Mouse (Mus musculus): Measurements from ENCODE around the gene Cnot3. TPM values are rescaled to one million over a fixed set of nuclear protein-coding genes. Genes with fewer than 3 reads are reported as not detected.
"Not testable (repeated sequence)": the region's sequence is repeated elsewhere in the genome, so short reads cannot be mapped to it uniquely, and the experiment has no call there.

Gene Cnot3
- polyA plus RNA-seq, 1 experiment from 2014 or later = 39.2 TPM

- Histone ChIP-seq H3K36me3 (replicated peaks; ENCODE audit: control insufficient read depth, insufficient read depth) (peaks cover 57% of the 10 kb centered on the region), H3K27ac (peak overlapping the region; percentile 93), H3K9me3 (ENCODE audit: control insufficient read depth, low read length) (no peaks in the 10 kb centered on the region), H3K4me2 (replicated peaks) (peak overlapping the region; percentile 98), H3K9ac (peak overlapping the region; percentile 78), H3K4me1 (replicated peaks; ENCODE audit: control insufficient read depth, insufficient read depth, low read length) (peaks cover 30% of the 10 kb centered on the region), H3K4me3 (replicated peaks; ENCODE audit: low read length) (peak overlapping the region; percentile 74), H3K27me3 (ENCODE audit: control insufficient read depth, insufficient read depth, low read length) (no peaks in the 10 kb centered on the region)
- peak; percentile 41 for ATAC-seq (ENCODE audit: low FRiP score)
- 1% methylated on average over 20 of the region's 20 CpGs for WGBS
- no peak for DNase-seq (ENCODE audit: low spot score)
Measured at GRCm38 (mm10) chr7:3704475-3704874, 59.4 kb downstream of the Cnot3 start.

- not testable (repeated sequence) for H3K27ac ChIP-seq
Measured at GRCm38 (mm10) chr7:3705461-3705860, 60.4 kb downstream of the Cnot3 start.

GRCm38 (mm10) chr7:3705911-3706310, 60.8 kb downstream of the Cnot3 start:
- DNase-seq (ENCODE audit: low spot score) (no peak), ATAC-seq (ENCODE audit: low FRiP score) (no peak)
- Histone ChIP-seq H3K27ac (no peak overlapping the region), H3K9ac (peak overlapping the region; percentile 78), H3K4me3 (replicated peaks; ENCODE audit: low read length) (peak overlapping the region; percentile 74), H3K9me3 (ENCODE audit: control insufficient read depth, low read length) (no peaks in the 10 kb centered on the region), H3K36me3 (replicated peaks; ENCODE audit: control insufficient read depth, insufficient read depth) (peaks cover 45% of the 10 kb centered on the region), H3K4me1 (replicated peaks; ENCODE audit: control insufficient read depth, insufficient read depth, low read length) (peaks cover 30% of the 10 kb centered on the region), H3K4me2 (replicated peaks) (peak overlapping the region; percentile 98), H3K27me3 (ENCODE audit: control insufficient read depth, insufficient read depth, low read length) (no peaks in the 10 kb centered on the region)
- 45% methylated on average over 6 of the region's 6 CpGs for WGBS

More at GRCm38 (mm10) chr7:3705461-3705860, 60.4 kb downstream of the Cnot3 start:
- WGBS = 1% methylated on average over 6 of the region's 7 CpGs
- ATAC-seq (ENCODE audit: low FRiP score); DNase-seq (ENCODE audit: low spot score); H3K9me3 ChIP-seq (ENCODE audit: control insufficient read depth, low read length); H3K27me3 ChIP-seq (ENCODE audit: control insufficient read depth, insufficient read depth, low read length): not testable (repeated sequence)
- peak overlapping the region; percentile 98 for H3K4me2 ChIP-seq (replicated peaks)
- H3K4me3 ChIP-seq (replicated peaks; ENCODE audit: low read length) = peak overlapping the region; percentile 74
- peaks cover 49% of the 10 kb centered on the region for H3K36me3 ChIP-seq (replicated peaks; ENCODE audit: control insufficient read depth, insufficient read depth)
- H3K4me1 ChIP-seq (replicated peaks; ENCODE audit: control insufficient read depth, insufficient read depth, low read length) = peaks cover 30% of the 10 kb centered on the region
- H3K9ac ChIP-seq = peak overlapping the region; percentile 78

- H3K9me3 ChIP-seq (ENCODE audit: control insufficient read depth, low read length) = no peaks in the 10 kb centered on the region
- peaks cover 30% of the 10 kb centered on the region for H3K4me1 ChIP-seq (replicated peaks; ENCODE audit: control insufficient read depth, insufficient read depth, low read length)
- peaks cover 40% of the 10 kb centered on the region for H3K36me3 ChIP-seq (replicated peaks; ENCODE audit: control insufficient read depth, insufficient read depth)
- H3K27me3 ChIP-seq (ENCODE audit: control insufficient read depth, insufficient read depth, low read length) = no peaks in the 10 kb centered on the region
- ATAC-seq (ENCODE audit: low FRiP score) (no peak), DNase-seq (ENCODE audit: low spot score) (no peak)
- WGBS = 55% methylated on average over 11 of the region's 11 CpGs
- H3K27ac ChIP-seq = no peak overlapping the region
- peak overlapping the region; percentile 78 for H3K9ac ChIP-seq
- peak overlapping the region; percentile 98 for H3K4me2 ChIP-seq (replicated peaks)
- H3K4me3 ChIP-seq (replicated peaks; ENCODE audit: low read length) = peak overlapping the region; percentile 74
Measured at GRCm38 (mm10) chr7:3706343-3706934, 61.4 kb downstream of the Cnot3 start.

- no peak overlapping the region for H3K27ac ChIP-seq
- peak overlapping the region; percentile 44 for H3K9ac ChIP-seq
- peaks cover 30% of the 10 kb centered on the region for H3K4me1 ChIP-seq (replicated peaks; ENCODE audit: control insufficient read depth, insufficient read depth, low read length)
- DNase-seq (ENCODE audit: low spot score) (no peak), ATAC-seq (ENCODE audit: low FRiP score) (no peak)
- H3K27me3 ChIP-seq (ENCODE audit: control insufficient read depth, insufficient read depth, low read length) = no peaks in the 10 kb centered on the region
- peaks cover 39% of the 10 kb centered on the region for H3K36me3 ChIP-seq (replicated peaks; ENCODE audit: control insufficient read depth, insufficient read depth)
- no peak overlapping the region for H3K4me3 ChIP-seq (replicated peaks; ENCODE audit: low read length)
- H3K4me2 ChIP-seq (replicated peaks) = peak overlapping the region; percentile 98; the same call in 1 of the 2 replicates
- H3K9me3 ChIP-seq (ENCODE audit: control insufficient read depth, low read length) = no peaks in the 10 kb centered on the region
- 70% methylated on average over 4 of the region's 4 CpGs for WGBS
Measured at GRCm38 (mm10) chr7:3707027-3707426, 62.0 kb downstream of the Cnot3 start.

GRCm38 (mm10) chr7:3707568-3708413, 62.7 kb downstream of the Cnot3 start:
- Histone ChIP-seq H3K36me3 (replicated peaks; ENCODE audit: control insufficient read depth, insufficient read depth) (peaks cover 39% of the 10 kb centered on the region), H3K4me2 (replicated peaks) (no peak overlapping the region), H3K9ac (no peak overlapping the region), H3K27ac (no peak overlapping the region), H3K9me3 (ENCODE audit: control insufficient read depth, low read length) (no peaks in the 10 kb centered on the region), H3K4me3 (replicated peaks; ENCODE audit: low read length) (no peak overlapping the region), H3K27me3 (ENCODE audit: control insufficient read depth, insufficient read depth, low read length) (no peaks in the 10 kb centered on the region), H3K4me1 (replicated peaks; ENCODE audit: control insufficient read depth, insufficient read depth, low read length) (peaks cover 30% of the 10 kb centered on the region)
- 28% methylated on average over 7 of the region's 7 CpGs for WGBS
- ATAC-seq (ENCODE audit: low FRiP score) = no peak
- DNase-seq (ENCODE audit: low spot score) = no peak

GRCm38 (mm10) chr7:3708447-3708980, 63.4 kb downstream of the Cnot3 start:
- not testable (repeated sequence) for H3K27ac ChIP-seq; ATAC-seq (ENCODE audit: low FRiP score); H3K9me3 ChIP-seq (ENCODE audit: control insufficient read depth, low read length); H3K27me3 ChIP-seq (ENCODE audit: control insufficient read depth, insufficient read depth, low read length); DNase-seq (ENCODE audit: low spot score); H3K4me3 ChIP-seq (replicated peaks; ENCODE audit: low read length); H3K9ac ChIP-seq; H3K4me2 ChIP-seq (replicated peaks)
- peaks cover 39% of the 10 kb centered on the region for H3K36me3 ChIP-seq (replicated peaks; ENCODE audit: control insufficient read depth, insufficient read depth)
- peaks cover 24% of the 10 kb centered on the region for H3K4me1 ChIP-seq (replicated peaks; ENCODE audit: control insufficient read depth, insufficient read depth, low read length)
- 39% methylated on average over 5 of the region's 5 CpGs for WGBS

GRCm38 (mm10) chr7:3709000-3709399, 63.9 kb downstream of the Cnot3 start:
- Histone ChIP-seq H3K9me3 (ENCODE audit: control insufficient read depth, low read length) (no peaks in the 10 kb centered on the region), H3K4me2 (replicated peaks) (no peak overlapping the region), H3K27me3 (ENCODE audit: control insufficient read depth, insufficient read depth, low read length) (no peaks in the 10 kb centered on the region), H3K27ac (no peak overlapping the region), H3K36me3 (replicated peaks; ENCODE audit: control insufficient read depth, insufficient read depth) (peaks cover 39% of the 10 kb centered on the region), H3K4me1 (replicated peaks; ENCODE audit: control insufficient read depth, insufficient read depth, low read length) (peaks cover 22% of the 10 kb centered on the region), H3K9ac (no peak overlapping the region), H3K4me3 (replicated peaks; ENCODE audit: low read length) (no peak overlapping the region)
- WGBS = 85% methylated on average over 1 of the region's 1 CpGs
- DNase-seq (ENCODE audit: low spot score) = no peak
- no peak for ATAC-seq (ENCODE audit: low FRiP score)
